Mouse (Mus musculus): ENCODE results near the gene Cryba1. TPM values are rescaled to one million over a fixed set of nuclear protein-coding genes. Genes with fewer than 3 reads are reported as not detected.

Cryba1 gene
- polyA plus RNA-seq, 1 experiment from 2014 or later = not detected

DNA sequence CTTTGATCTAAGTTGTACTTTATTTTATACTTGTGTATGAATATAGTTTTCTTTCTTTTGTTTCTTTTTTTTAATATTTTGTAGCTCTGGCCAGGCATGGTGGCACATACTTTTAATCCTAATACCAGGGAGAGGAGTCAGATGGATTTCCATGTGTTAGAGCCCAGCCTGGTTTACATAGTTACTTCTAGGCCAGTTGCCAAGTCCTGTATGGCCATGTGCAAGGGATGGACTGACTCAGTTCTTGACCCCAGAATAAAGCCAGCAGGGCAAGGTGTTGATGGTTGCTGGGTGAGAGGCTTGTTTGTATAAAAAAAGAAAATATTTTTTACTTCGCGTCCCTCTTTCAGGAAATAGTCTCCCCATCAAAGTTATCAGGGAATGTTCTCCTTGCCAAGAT is 52.3 kb downstream of the Cryba1 start:
- 96% methylated on average over 2 of the region's 2 CpGs for WGBS

More for the DNA sequence above, 52.3 kb downstream of the Cryba1 start:
- no peak for ATAC-seq (ENCODE audit: insufficient number of reproducible peaks, low FRiP score, low TSS enrichment, low read depth)
- Histone ChIP-seq H3K9me3 (no peaks in the 10 kb centered on the region), H3K4me1 (no peaks in the 10 kb centered on the region), H3K27ac (no peak overlapping the region), H3K36me3 (no peaks in the 10 kb centered on the region), H3K4me2 (no peak overlapping the region), H3K9ac (no peak overlapping the region), H3K4me3 (no peak overlapping the region), H3K27me3 (no peaks in the 10 kb centered on the region)

Other genes with a start within 250 kb of the Cryba1 start
- 5.0 and 7.2 TPM in 2 replicates for gene Ankrd13b, start 235.6 kb downstream of the Cryba1 start, polyA plus RNA-seq (2015; fragmentation: Nextera tagmentation; extraction: Ambion mirVana)
- gene Git1, start 231.7 kb downstream of the Cryba1 start, polyA plus RNA-seq (2015; fragmentation: Nextera tagmentation; extraction: Ambion mirVana) = 9.1 and 10.8 TPM in 2 replicates
- gene Abhd15, start 210.2 kb downstream of the Cryba1 start, polyA plus RNA-seq (2015; fragmentation: Nextera tagmentation; extraction: Ambion mirVana) = 2.7 and 3.0 TPM in 2 replicates
- gene Trp53i13, start 209.3 kb downstream of the Cryba1 start, polyA plus RNA-seq (2015; fragmentation: Nextera tagmentation; extraction: Ambion mirVana) = 62.5 and 69.8 TPM in 2 replicates
- gene Gm10392, start 206.1 kb downstream of the Cryba1 start, polyA plus RNA-seq (2015; fragmentation: Nextera tagmentation; extraction: Ambion mirVana) = 0.12 TPM in 1 of 2 replicates, not detected in the other
- gene Taok1, start 117.5 kb downstream of the Cryba1 start, polyA plus RNA-seq (2015; fragmentation: Nextera tagmentation; extraction: Ambion mirVana) = 12.4 and 13.3 TPM in 2 replicates
- 3.6 and 5.2 TPM in 2 replicates for gene Nufip2, start 39.1 kb downstream of the Cryba1 start, polyA plus RNA-seq (2015; fragmentation: Nextera tagmentation; extraction: Ambion mirVana)
- gene Myo18a, start 38.0 kb upstream of the Cryba1 start, polyA plus RNA-seq (2015; fragmentation: Nextera tagmentation; extraction: Ambion mirVana) = 71.9 and 73.2 TPM in 2 replicates
- 0.90 and 0.92 TPM in 2 replicates for gene Gm10277, start 62.5 kb upstream of the Cryba1 start, polyA plus RNA-seq (2015; fragmentation: Nextera tagmentation; extraction: Ambion mirVana)
- 0.74 and 0.91 TPM in 2 replicates for gene Pipox, start 168.8 kb upstream of the Cryba1 start, polyA plus RNA-seq (2015; fragmentation: Nextera tagmentation; extraction: Ambion mirVana)
- gene Sez6, start 205.5 kb upstream of the Cryba1 start, polyA plus RNA-seq (2015; fragmentation: Nextera tagmentation; extraction: Ambion mirVana) = 0.42 and 0.84 TPM in 2 replicates